Mouse (Mus musculus) neural tube, embryonic 15.5 days (tissue): ENCODE data around the gene Nupr1. TPM values are rescaled to one million over a fixed set of nuclear protein-coding genes. Genes with fewer than 3 reads are reported as not detected.
A peak's percentile ranks its signal among the peaks of the same experiment; 100 is the strongest.

Experiments
- ATAC-seq: fragments of 200-750 bp; cut with Nextera tagmentation; 2 replicates; pipeline ENCODE4 v1.8.0; 2017; ENCODE audit warnings: mild to moderate bottlenecking, moderate TSS enrichment, moderate library complexity; ENCODE audit not compliant: low FRiP score
- H3K27ac ChIP-seq: fragments of 300-500 bp; sonication (generic); replicated peaks from 2 replicates; pipeline ENCODE4 v1.5.1; 2015; ENCODE audit warnings: mild to moderate bottlenecking, inconsistent platforms
- H3K27me3 ChIP-seq: fragments of 300-500 bp; sonication (generic); replicated peaks from 2 replicates; pipeline ENCODE4 v1.6.1; 2015; ENCODE audit warnings: inconsistent platforms
- H3K36me3 ChIP-seq: fragments of 300-500 bp; sonication (generic); 2 replicates; pipeline ENCODE4 v1.6.1; 2015; ENCODE audit warnings: inconsistent platforms
- H3K4me1 ChIP-seq: fragments of 300-500 bp; sonication (generic); 2 replicates; pipeline ENCODE4 v1.6.1; 2015; ENCODE audit warnings: inconsistent platforms
- H3K4me2 ChIP-seq: fragments of 300-500 bp; sonication (generic); 2 replicates; pipeline ENCODE4 v1.6.1; 2015; ENCODE audit warnings: inconsistent platforms, mild to moderate bottlenecking, moderate library complexity
- H3K4me3 ChIP-seq: fragments of 300-500 bp; sonication (generic); replicated peaks from 2 replicates; pipeline ENCODE4 v1.5.1; 2015; ENCODE audit warnings: mild to moderate bottlenecking, inconsistent platforms
- H3K9ac ChIP-seq: fragments of 300-500 bp; sonication (generic); replicated peaks from 2 replicates; pipeline ENCODE4 v1.6.1; 2015; ENCODE audit warnings: mild to moderate bottlenecking, inconsistent platforms
- H3K9me3 ChIP-seq: fragments of 300-500 bp; sonication (generic); replicated peaks from 2 replicates; pipeline ENCODE4 v1.6.1; 2016; ENCODE audit warnings: inconsistent platforms
- WGBS: fragments of 180-500 bp; shearing (Covaris S2); methylation state at CpG from one replicate; pipeline ENCODE4 v1.1.7; 2015; ENCODE audit warnings: mixed read lengths; 5-methylcytosine and 5-hydroxymethylcytosine counted together
- polyA plus RNA-seq: library from polyadenylated mRNA; unstranded; fragments of >200 nt; fragmentation: Nextera tagmentation; extraction: Ambion mirVana; gene quantifications from 2 replicates; pipeline ENCODE4 v1.2.1, GENCODE M21; 2015

Nupr1 gene
- polyA plus RNA-seq, 1 experiment from 2014 or later: 12.4 TPM

DNA sequence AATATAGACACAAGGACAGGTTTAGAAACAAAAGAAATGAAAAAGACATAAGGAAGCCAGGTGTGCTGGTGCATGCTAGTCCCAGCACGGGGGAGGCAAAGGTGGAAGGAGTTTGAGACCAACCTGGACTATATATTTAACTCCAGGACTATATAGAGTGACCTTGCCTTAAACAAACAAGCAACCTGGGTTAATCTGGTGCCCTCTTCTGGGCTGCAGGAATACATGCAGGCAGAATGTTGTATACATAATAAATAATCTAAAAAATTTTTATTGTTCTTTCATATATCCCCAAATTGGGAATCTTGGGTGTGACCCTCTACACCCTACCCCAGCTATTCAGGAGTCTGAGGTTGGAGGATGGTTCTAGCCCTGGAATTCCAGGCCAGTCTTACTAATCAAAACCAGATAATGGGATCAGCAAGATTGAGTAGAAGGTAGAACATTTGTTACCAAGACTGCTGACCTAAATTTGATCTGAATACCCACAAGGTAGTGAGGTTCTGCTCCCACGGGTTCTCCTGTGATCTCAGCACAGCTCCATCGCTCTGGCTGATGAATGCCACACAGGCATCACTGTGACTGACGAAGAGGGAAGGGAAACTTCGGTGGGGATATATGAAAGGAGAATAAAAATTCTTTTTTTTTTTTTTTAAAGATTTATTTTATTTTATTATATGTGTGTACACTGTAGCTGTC, 12.0 kb upstream of the Nupr1 start:
- no peak for ATAC-seq
- Histone ChIP-seq H3K27me3 (peaks cover 6% of the 10 kb centered on the region; the same call in 1 of the 2 replicates), H3K4me3 (no peak overlapping the region), H3K9me3 (no peaks in the 10 kb centered on the region), H3K4me2 (no peak overlapping the region), H3K36me3 (no peaks in the 10 kb centered on the region), H3K4me1 (0 out of 2 replicates have a peak, but pooled peaks cover 4% of the 10 kb centered on the region), H3K9ac (no peak overlapping the region), H3K27ac (no peak overlapping the region)
- WGBS: 75% methylated on average over 5 of the region's 5 CpGs

DNA sequence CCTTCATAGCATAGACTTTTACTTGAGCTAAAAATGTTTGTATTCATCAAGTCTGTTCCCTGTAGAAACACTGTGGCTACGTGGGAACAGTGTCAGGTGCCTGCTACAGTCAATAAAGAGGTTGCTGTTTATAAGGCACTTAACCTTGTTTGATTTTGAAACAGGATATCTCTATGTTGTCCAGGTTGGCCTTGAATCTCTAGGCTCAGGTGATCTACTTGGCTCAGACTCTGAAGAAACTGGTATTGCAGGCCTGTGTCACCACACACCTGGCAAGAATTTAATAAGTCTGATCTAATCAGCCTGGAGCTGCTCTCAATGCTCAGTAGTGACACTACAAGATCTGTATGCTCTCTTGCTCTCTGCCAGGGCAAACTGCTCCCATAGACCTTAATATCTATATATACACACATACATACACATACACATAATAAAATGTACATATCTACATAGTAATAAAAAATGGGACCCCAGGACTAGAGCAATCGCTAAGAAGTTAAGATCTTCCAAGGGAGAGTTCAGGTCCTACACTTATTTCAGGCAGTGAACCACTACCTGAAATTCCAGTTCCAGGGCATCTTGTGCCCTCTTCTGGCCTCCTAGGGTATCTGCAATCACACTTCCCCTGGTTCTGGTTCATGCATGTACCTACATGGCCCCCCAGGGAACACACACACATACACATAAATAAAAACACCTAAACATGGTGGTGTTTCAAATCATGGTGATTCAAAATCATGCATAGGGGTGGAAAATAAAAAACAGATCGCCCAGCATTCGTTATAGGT, 6.3 kb upstream of the Nupr1 start:
- Histone ChIP-seq H3K27ac (no peak overlapping the region), H3K4me3 (no peak overlapping the region), H3K9ac (no peak overlapping the region), H3K36me3 (no peaks in the 10 kb centered on the region), H3K9me3 (no peaks in the 10 kb centered on the region), H3K4me1 (no peaks in the 10 kb centered on the region), H3K4me2 (no peak overlapping the region), H3K27me3 (peaks cover 6% of the 10 kb centered on the region; the same call in 1 of the 2 replicates)
- WGBS: 18% methylated on average over 4 of the region's 4 CpGs
- ATAC-seq: no peak

DNA sequence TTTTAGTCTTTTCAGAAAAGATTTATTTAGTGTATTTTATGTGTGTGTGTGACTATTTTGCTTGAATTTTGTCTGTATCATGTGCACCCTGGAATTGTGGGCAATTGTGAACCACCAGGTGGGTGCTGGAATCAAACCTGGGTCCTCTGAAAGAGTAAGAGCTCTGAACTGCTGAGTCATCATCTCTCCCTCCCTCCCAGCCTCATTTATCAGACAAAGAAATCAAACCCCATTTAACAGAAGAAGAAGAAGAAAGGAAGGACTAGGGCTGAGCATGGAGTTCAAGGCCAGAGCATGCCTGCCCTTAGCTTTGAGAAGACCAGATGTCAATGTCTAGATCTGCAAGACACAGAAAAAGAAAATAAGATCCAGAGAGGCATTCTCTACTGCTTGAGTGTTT, 4.7 kb upstream of the Nupr1 start:
- Histone ChIP-seq H3K4me1 (no peaks in the 10 kb centered on the region), H3K4me3 (no peak overlapping the region), H3K36me3 (no peaks in the 10 kb centered on the region), H3K27me3 (peaks cover 6% of the 10 kb centered on the region; the same call in 1 of the 2 replicates), H3K9ac (no peak overlapping the region), H3K9me3 (no peaks in the 10 kb centered on the region), H3K4me2 (no peak overlapping the region), H3K27ac (no peak overlapping the region)
- no peak for ATAC-seq

DNA sequence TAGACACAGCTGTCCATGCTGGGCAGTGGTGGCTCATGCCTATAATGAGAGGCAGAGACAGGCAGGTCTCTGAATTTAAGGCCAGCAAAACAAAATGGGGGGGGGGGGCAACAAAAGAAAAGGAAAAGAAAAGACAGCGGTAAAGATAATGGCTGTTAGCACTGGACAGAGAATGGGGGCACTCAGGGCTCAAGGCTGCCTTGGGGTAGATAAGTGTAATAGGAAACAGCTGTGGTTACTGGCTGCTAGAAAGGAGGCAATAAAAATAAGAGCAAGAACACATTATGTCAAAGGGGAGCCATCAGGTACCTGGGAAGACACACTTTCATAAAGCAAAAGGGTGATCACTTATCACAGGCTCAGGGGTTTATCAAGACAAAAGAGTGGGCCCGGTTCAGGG, 1.8 kb upstream of the Nupr1 start:
- Histone ChIP-seq H3K27ac (no peak overlapping the region), H3K4me3 (no peak overlapping the region), H3K4me1 (no peaks in the 10 kb centered on the region), H3K9ac (no peak overlapping the region), H3K36me3 (no peaks in the 10 kb centered on the region), H3K4me2 (no peak overlapping the region), H3K9me3 (no peaks in the 10 kb centered on the region), H3K27me3 (no peaks in the 10 kb centered on the region)
- no peak for ATAC-seq
- WGBS: 81% methylated on average over 2 of the region's 2 CpGs

DNA sequence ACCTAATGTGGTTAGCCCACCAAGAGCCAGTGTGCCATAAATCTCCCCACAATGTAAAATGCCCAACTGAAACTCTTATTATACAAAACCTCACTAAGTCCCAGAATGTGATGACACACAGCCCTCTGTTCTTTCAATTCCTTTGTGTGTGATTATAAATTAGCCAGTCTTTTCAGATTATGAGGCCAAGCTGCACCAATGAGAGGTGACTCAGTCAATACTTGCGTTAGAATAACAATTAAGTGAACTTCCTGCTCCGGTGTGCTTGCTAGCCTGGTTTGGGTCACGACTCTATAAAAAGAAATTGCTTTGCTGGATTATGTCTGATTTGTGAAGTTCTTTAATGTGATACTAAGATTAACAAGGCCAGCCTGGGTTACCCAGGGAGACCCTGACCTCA, 746 bp downstream of the Nupr1 start:
- ATAC-seq: no peak
- WGBS: 7% methylated on average over 3 of the region's 3 CpGs
- no peak overlapping the region for H3K27ac ChIP-seq
- H3K4me1 ChIP-seq: no peaks in the 10 kb centered on the region
- no peak overlapping the region for H3K4me3 ChIP-seq
- H3K36me3 ChIP-seq: no peaks in the 10 kb centered on the region
- no peaks in the 10 kb centered on the region for H3K27me3 ChIP-seq
- H3K9ac ChIP-seq: no peak overlapping the region
- H3K4me2 ChIP-seq: no peak overlapping the region
- H3K9me3 ChIP-seq: no peaks in the 10 kb centered on the region

DNA sequence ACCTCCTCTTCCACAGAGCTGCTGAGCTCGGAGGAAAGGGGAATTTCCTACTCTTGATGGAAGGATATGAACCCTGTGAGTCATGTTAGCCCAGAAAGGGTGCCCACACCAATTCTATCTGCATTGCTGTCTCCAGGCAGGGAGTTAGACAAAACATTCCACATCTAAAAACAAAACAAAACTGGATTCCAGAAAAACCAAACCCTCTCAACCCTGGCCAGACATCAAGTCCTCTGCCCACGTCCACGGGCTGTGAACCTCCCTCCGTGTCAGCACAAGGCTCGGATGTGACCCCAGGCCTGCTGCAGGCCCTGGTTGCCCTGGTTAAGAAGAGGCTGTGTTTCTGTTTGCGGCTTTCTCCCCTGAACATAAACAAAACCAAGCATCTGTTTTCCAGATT, 2.5 kb downstream of the Nupr1 start:
- Histone ChIP-seq H3K36me3 (no peaks in the 10 kb centered on the region), H3K4me3 (no peak overlapping the region), H3K27ac (no peak overlapping the region), H3K9ac (no peak overlapping the region), H3K27me3 (no peaks in the 10 kb centered on the region), H3K9me3 (no peaks in the 10 kb centered on the region), H3K4me2 (no peak overlapping the region), H3K4me1 (no peaks in the 10 kb centered on the region)
- WGBS: 75% methylated on average over 6 of the region's 6 CpGs
- no peak for ATAC-seq

DNA sequence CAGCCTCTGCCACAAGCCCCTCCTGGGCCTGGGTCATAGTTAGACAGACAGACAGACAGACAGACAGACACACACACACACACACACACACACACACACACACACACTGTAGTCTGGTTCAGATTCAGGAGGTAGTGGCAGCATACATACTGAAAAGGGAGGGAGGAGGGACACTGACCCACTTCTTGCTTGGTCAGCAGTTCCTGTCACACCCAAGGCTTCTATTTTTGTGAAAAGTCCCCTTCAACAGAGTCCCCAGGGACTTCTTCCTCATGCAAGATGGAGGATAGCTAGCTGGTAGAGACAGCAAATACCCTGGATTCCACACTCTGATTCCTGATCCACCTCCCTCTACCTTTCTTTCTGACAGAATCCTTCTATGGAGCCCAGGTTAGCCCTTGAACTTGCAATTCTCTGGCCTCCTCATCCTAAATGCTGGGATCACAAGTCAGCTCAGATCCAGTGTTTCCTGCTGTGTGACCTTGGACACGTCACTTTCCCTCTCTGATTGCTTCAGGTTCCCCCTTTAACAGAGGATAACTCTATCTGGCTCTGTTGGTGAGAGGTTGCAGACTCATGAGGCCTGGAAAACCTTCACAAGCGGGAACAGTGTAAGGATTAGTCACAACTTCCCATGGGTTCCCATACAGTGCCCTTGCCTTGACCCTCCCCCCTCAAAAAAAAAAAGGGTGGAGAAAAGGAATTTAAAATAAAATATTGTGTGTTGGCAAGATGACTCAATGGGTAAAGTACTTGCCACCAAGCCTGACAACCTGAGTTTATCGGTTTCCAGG, 4.7 kb downstream of the Nupr1 start:
- Histone ChIP-seq H3K4me2 (no peak overlapping the region), H3K27me3 (no peaks in the 10 kb centered on the region), H3K4me1 (no peaks in the 10 kb centered on the region), H3K4me3 (no peak overlapping the region), H3K27ac (no peak overlapping the region), H3K9ac (no peak overlapping the region), H3K9me3 (no peaks in the 10 kb centered on the region), H3K36me3 (no peaks in the 10 kb centered on the region)
- 87% methylated on average over 3 of the region's 3 CpGs for WGBS
- no peak for ATAC-seq

DNA sequence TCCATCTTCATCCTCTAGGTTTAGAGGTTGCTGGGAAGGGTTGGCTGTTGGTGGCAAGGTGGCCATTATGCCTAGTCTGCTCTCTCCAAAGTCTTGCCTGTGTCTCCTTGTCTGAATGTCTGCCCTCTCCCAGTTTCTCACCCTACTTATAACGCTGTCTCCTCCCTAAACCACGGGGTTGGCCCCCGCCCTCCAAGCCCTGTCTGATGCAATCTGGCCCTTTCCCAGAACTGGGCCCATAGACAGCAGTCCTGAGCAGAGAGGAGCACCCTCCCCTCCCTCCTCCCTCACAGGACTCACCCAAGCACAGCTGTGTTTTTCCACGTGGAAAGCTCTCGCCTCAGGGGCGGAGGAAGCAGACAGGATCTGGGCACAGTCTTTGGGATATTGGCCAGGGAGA, 5.3 kb downstream of the Nupr1 start:
- no peak overlapping the region for H3K27ac ChIP-seq

DNA sequence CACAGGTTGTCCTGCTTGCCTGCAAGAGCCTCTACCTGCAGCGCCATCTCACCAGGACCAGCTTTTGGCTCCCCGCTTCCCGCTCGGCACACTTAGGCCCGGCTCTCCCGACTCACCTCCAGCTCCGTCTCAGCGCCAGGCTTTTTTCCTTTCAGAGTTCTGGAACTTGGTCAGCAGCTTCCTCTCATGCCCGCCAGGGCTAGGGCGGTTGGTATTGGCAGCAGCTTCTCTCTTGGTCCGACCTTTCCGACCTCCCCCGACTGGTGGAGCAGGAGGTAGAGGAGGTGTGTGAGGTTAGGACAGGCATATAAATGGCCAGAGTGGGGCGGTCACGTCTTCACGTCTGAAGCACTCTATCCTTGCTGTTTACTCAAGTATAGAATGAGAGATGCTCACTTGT, 5.9 kb downstream of the Nupr1 start:
- Histone ChIP-seq H3K4me1 (no peaks in the 10 kb centered on the region), H3K27ac (no peak overlapping the region), H3K4me2 (peak overlapping the region; percentile 15; the same call in 1 of the 2 replicates), H3K9me3 (no peaks in the 10 kb centered on the region), H3K36me3 (no peaks in the 10 kb centered on the region), H3K4me3 (no peak overlapping the region), H3K27me3 (no peaks in the 10 kb centered on the region), H3K9ac (no peak overlapping the region)
- 74% methylated on average over 16 of the region's 16 CpGs for WGBS
- ATAC-seq: no peak

More for the DNA sequence above, 5.3 kb downstream of the Nupr1 start:
- H3K36me3 ChIP-seq: no peaks in the 10 kb centered on the region
- no peak overlapping the region for H3K4me2 ChIP-seq
- H3K4me1 ChIP-seq: no peaks in the 10 kb centered on the region
- no peaks in the 10 kb centered on the region for H3K9me3 ChIP-seq
- H3K27me3 ChIP-seq: no peaks in the 10 kb centered on the region
- WGBS: 56% methylated on average over 6 of the region's 6 CpGs
- H3K4me3 ChIP-seq: no peak overlapping the region
- no peak for ATAC-seq
- H3K9ac ChIP-seq: no peak overlapping the region

DNA sequence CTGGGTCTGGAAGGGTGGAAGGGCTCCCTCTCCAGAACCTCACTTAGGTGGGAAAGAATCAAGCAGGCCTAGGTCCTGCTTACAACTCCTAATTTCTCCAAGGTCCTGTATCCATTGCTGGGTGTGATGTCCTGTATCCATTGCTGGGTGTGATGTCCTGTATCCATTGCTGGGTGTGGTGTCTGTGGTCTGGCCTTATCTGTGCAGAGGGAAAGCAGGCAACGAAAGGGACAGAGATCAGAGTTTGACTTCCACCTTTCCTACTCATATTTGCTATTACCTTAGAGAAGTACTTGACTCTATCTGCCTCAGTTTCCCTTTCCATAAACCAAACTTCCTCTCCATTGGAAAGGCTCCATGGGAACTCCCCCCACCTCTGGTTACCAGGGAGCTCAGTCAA, 7.3 kb downstream of the Nupr1 start:
- no peaks in the 10 kb centered on the region for H3K27me3 ChIP-seq
- no peaks in the 10 kb centered on the region for H3K4me1 ChIP-seq
- H3K9ac ChIP-seq: no peak overlapping the region
- H3K36me3 ChIP-seq: no peaks in the 10 kb centered on the region
- H3K27ac ChIP-seq: no peak overlapping the region
- H3K4me3 ChIP-seq: no peak overlapping the region
- no peak overlapping the region for H3K4me2 ChIP-seq
- WGBS: 93% methylated on average over 1 of the region's 1 CpGs
- no peak for ATAC-seq
- no peaks in the 10 kb centered on the region for H3K9me3 ChIP-seq

DNA sequence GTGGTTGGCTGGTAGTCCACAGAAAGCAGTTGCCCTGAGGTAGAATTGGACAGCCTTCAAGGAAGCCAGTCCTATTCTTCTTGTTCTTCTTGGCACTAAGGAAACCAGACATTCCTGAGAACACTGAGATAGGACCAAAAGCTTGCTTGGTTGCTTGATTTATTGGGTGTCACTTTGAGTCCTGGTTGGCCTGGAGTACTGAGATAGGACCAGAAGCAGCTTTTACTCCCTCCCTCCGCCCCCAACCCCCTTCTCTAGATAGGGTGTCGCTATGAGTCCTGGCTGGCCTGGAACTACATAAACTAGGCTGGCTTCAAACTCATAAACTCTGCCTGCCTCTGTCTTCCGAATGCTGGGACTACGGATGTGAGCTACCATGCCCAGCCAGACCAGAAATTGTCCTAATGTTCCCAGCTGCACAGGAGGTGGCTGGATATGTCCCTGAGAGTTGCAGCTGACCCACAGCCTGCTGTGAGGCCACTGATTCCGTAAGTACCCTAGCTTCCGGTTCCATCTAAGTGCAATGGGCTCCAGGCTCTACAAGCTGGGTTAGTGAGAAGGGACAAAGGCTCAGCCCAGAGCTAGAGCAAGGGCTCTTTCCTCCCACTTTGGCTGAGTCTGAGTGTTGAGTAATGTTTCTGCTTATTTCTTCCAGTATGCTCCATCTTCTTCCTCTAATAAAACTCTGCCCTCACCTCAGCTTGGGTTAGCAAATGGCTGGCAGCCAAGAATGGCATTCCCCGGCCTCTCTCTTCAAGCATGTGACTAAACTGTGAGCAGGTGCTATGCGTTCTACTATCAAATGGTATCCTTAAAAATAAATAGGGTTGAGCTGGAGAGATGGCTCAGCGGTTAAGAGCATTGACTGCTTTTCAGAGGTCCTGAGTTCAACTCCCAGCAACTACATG, 9.0 kb downstream of the Nupr1 start:
- no peaks in the 10 kb centered on the region for H3K9me3 ChIP-seq
- no peak overlapping the region for H3K9ac ChIP-seq
- no peaks in the 10 kb centered on the region for H3K36me3 ChIP-seq
- no peak overlapping the region for H3K4me2 ChIP-seq
- no peak overlapping the region for H3K27ac ChIP-seq
- H3K4me3 ChIP-seq: no peak overlapping the region
- H3K4me1 ChIP-seq: no peaks in the 10 kb centered on the region
- no peaks in the 10 kb centered on the region for H3K27me3 ChIP-seq
- ATAC-seq: no peak
- 91% methylated on average over 9 of the region's 9 CpGs for WGBS
